Mouse (Mus musculus) ovary, adult 2 months (tissue): Measurements from ENCODE around the gene Wipf3. TPM values are rescaled to one million over a fixed set of nuclear protein-coding genes. Genes with fewer than 3 reads are reported as not detected.

Experiments used
- polyA plus RNA-seq: library from polyadenylated mRNA; depleted of rRNA; stranded (reverse); fragments of >200 nt; gene quantifications from 2 replicates; pipeline ENCODE4 v1.2.3, GENCODE M21; 2012; rRNA removed

Gene Wipf3
- polyA plus RNA-seq = 1.5 and 1.8 TPM in 2 replicates

GRCm38 (mm10) chr6:54429447-54430194 is at the start of gene Wipf3:
Gene Wipf3 (plus strand): TSS chr6:54429603.

Other genes with a start within 250 kb of the Wipf3 start
- gene Prr15, start 103.8 kb upstream of the Wipf3 start, polyA plus RNA-seq = 11.9 and 16.4 TPM in 2 replicates
- 10.4 and 13.6 TPM in 2 replicates for gene Scrn1, start 136.9 kb downstream of the Wipf3 start, polyA plus RNA-seq
- gene Plekha8, start 165.5 kb downstream of the Wipf3 start, polyA plus RNA-seq = 9.8 and 10.7 TPM in 2 replicates
- 8.8 and 9.5 TPM in 2 replicates for gene Fkbp14, start 167.7 kb downstream of the Wipf3 start, polyA plus RNA-seq